Mouse (Mus musculus): ENCODE measurements around the gene Parvb.

Parvb gene

DNA sequence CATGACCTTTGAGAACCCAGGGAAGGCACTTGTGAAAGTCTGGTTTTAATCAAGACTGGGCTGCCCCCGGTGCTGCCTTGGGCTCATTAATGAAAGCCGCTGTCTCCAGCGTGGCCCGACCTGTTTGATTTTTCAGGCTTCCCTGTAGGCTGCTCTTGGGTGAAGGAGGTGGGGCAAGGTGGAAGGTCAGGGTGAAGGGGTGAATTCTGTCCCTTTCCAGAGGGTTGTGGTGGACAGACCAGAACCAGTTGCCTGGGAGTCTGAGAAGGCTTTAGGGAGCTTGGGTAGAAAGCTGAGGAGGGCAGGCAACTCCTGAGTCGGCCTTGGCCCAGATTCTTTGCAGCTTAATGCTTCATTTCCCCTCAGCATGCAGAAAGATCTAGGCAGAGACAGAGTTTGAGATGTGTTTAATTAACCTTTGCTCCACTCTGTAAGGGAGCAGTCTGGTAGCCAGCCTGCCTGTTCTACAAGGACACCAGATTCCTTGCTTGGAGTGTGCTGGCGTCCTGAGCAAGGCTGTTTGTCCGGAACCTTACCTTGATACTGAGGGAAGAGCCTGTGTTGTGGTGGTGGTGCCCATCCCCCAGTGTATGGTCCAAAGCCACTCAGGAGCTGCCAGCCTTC, 15.3 kb upstream of the Parvb start:
- DNase-seq (ENCODE audit: extremely low read depth, low read depth, low spot score) = no peak

GRCm38 (mm10) chr15:84217969-84218782, 13.7 kb upstream of the Parvb start:
- DNase-seq (ENCODE audit: extremely low read depth, low read depth, low spot score) = no peak

DNA sequence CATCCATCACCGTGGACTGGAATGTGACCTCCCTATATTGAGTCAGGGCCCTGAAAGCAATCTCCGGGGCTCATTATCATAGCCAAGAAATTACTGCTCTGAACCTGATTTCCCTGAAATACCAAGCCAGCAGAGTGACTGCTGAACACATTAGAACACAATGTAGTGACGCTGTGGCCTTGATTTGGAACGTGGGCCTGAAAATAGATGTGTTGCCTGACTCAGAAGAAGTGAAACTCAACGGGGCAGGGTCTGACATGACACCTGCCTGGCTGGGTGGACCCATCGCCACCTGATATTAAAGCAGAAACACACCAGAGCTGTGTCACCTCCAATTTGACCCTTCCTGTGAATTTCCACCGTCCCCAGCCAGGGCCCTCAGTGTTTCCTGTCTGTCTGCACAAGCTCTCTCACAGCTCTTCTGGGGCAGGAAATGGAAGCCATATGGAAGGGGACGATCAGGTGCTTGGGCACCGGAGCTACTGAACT, 13.0 kb upstream of the Parvb start:
- no peak for DNase-seq (ENCODE audit: extremely low read depth, low read depth, low spot score)

DNA sequence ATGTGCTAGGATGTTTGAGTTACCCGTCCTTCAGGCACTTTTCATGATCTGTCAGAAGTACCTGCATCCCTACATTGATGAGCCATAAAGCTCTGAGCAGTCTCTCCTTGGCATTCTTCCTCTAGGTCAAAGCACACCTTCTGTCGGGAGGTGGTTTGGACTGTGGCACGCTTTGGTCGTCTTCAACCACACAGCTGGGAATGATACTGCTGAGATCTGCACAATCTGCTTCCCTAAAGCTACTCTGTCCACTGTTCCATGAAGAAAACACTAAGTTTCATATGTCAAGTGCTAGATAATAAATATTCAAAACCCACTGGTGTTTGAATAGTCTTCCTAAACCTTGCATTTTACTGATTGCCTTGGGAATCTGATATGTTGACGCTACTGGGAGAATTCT, 10.3 kb upstream of the Parvb start:
- no peak for DNase-seq (ENCODE audit: extremely low read depth, low read depth, low spot score)

DNA sequence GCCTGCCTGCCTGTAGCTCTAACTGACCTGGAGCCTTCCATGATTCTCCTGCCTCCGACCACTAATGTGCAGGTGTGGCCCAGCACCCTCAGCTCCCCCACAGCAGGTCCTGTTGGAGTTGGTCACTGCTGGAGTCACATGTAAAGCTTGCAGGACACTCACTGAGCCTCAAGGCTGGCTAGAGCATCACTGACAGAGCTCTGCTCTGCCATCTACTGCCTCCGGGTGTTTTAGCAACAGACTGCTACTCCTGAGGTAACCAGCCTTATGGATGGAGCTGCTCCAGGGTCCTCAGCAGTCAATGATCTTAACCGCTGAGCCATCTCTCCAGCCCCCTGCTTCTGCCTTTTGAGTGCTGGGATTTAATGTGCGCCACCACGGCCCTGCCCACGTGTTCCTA, 8.4 kb upstream of the Parvb start:
- no peak for DNase-seq (ENCODE audit: extremely low read depth, low read depth, low spot score)

DNA sequence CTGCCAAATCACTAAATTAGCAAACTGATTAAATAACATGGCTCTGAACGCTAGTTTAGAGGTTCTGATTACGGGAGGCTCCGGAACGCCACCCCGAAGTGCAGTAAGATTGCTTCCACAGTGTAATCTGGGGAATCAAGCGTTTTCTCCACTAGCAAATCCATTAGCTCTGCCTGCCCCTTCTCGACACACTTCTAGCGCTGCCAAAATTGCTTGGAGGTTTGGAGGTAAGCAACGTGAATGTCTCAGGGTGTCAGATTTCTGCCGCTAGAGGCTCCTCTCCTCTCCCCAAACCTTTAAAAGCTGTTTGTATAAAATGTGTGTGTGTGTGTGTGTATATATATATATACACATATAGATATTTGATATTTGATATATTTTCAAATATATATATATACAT, 7.1 kb upstream of the Parvb start:
- no peak for DNase-seq (ENCODE audit: extremely low read depth, low read depth, low spot score)

DNA sequence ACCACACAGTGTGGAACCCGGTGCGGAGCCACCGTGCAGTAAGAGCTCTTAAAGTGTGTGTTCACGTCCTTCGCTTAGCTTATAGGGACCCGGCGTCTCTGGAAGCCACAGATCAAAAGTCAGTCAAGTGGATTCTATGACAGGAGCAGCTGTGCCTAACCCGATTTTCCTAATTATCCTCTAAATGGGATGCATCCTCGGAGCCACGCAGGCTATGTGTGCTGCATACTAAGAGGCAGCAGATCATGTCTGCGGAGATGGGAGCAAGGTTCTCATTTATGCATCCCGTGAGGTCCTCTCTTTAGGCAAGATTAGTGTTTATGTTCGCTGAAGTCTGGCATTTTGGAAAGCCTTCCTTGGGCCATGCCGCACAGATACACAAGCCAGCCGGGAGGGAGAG, 4.9 kb upstream of the Parvb start:
- DNase-seq (ENCODE audit: extremely low read depth, low read depth, low spot score) = no peak

DNA sequence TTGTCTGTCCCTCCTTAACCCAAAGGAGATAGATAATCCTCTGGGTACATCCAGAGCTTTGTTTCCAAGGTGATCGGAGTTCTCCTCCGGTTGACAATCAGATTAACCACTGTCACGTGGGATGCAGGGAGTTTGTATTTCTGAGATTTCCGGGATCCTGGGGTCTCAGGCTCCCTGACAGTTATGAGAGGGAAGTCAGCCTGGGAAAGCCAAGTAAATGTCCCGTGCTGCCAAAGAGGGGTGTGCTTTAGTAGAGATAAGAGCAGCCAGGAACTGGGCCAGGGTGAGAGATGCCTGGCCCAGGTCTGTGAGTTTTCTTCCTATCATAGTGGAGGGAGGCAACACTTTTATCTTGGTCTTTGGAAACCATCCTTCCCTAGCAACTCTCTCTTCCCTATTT, 1.2 kb upstream of the Parvb start:
- DNase-seq (ENCODE audit: extremely low read depth, low read depth, low spot score) = no peak

DNA sequence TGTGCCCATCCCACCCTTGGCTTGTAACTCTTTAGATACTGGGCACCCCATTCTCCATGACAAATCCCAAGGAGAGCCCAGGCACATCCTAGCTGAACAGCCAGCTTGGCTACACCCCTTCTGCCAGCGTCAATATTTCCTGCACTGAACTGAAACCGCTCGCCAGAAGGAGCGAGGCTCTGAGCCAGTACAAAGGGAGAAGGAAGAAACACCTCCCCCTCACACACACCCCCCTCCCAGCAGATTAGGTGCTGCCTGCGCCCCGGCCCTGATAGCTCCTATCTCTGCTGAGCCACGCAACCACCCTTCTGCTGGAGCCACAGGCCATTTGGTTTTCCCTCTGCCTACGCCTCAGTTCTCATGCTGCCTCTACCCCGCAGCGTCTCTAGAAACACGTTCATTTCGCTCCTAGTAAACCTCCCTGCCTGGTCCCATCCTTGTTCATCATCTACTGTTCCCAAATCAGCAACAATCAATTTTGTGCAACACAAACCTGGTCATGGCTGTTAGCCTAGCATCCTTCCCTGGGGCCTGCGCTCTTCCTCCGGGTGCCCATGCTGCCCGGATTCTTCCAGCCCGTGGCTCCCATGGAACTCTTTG, 630 bp upstream of the Parvb start:
- DNase-seq (ENCODE audit: extremely low read depth, low read depth, low spot score) = no peak

DNA sequence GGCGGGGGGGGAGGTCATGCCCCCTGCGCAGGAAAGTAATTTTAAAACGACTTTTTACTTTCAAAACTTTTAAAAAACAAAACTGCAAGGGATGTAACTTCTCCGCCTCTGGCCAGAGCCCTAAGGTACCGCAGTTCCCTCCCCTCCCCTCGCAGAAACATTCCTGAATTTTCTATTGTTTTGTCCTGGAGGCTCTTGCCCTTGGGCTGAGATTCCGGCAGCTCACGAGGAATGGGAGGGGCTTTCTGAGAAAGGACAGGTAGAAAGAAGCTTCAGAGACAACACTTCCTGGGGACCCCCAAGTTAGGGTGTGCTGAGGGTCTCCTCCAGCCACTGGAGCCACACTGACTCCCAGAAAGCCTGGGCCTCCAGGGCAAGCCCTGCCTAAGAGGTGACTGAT, 766 bp downstream of the Parvb start:
- no peak for DNase-seq (ENCODE audit: extremely low read depth, low read depth, low spot score)

GRCm38 (mm10) chr15:84234794-84235581, 3.1 kb downstream of the Parvb start:
- DNase-seq (ENCODE audit: extremely low read depth, low read depth, low spot score) = no peak

DNA sequence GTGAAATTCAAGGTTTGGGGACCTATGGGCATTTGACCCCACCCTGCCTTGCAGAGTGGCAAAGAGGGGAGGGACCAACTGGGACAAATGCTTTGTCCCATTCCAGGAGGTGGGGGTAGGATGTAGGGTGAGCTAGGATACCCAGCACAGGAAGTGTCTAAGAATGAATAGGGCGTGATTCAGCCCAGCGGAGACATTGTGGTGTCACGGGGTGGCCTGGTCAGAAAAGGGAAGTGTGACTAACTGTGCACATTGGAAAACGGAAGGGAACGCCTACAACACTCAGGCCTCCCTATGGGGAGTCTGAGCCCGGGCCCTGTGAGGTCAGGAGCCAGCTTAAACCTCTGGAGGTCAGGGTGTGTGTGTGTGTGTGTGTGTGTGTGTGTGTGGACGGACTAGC, 3.8 kb downstream of the Parvb start:
- DNase-seq (ENCODE audit: extremely low read depth, low read depth, low spot score) = no peak

GRCm38 (mm10) chr15:84238552-84238951, 6.7 kb downstream of the Parvb start:
- DNase-seq (ENCODE audit: extremely low read depth, low read depth, low spot score) = no peak

- no peak for DNase-seq (ENCODE audit: extremely low read depth, low read depth, low spot score)
Measured at GRCm38 (mm10) chr15:84238991-84239401, 7.2 kb downstream of the Parvb start.

DNA sequence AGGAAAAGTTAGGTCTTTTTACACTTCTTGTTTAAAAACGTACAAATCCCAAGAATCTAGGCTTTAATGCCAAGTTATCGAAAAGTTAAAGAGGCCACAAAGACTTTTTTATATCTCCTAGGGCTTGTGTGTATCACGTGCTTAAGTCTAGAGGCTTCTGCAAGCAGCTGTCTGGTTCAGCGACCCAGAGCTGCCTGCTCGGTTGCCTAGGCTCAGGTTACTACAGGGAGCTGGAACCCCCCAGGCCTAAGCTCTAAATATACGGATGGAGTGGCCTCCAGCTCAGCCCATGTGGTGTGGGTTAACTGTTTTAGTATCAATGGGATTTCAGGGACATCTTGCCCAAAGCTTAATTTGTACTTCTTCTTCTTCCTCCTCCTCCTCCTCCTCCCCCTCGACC, 9.7 kb downstream of the Parvb start:
- DNase-seq (ENCODE audit: extremely low read depth, low read depth, low spot score) = no peak

DNA sequence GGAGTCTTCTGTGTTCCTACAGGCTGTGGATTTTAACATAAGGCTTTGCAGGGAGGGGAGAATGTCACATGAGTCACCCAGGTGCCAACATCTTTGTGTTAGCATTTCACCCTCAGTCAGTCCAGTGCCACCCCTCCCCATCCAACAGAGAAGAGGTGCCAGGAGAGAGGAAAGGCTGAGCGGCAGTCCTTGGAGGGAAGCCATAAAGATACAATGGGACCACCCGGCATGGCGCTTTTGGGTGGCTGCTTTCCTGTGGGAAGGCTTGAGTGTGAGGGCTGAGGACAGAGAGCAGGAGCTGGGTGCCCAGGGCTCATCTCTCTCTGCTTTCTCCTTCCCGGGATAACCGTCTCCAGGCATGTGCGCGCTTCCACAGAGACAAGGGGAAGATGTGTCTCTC, 13.3 kb downstream of the Parvb start:
- no peak for DNase-seq (ENCODE audit: extremely low read depth, low read depth, low spot score)

DNA sequence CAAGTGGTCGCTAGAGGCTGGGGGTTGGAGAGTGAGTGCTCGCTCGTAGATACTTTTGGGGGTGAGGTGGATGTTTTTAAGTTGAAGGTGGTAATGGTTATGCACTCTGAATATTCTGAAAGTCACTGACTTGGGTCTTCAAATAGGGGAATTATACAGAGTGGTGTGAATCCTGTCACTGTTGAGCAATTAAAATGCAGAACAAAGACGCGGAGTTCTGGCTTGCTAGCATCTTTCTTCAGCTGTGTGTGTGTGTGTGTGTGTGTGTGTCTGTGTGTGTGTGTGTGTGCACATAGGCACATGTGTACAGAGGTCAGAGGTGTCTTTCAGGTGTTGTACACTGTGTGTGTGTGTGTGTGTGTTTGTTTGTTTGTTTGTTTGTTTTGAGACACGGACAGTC, 14.4 kb downstream of the Parvb start:
- DNase-seq (ENCODE audit: extremely low read depth, low read depth, low spot score) = no peak

GRCm38 (mm10) chr15:84247309-84247708, 15.5 kb downstream of the Parvb start:
- no peak for DNase-seq (ENCODE audit: extremely low read depth, low read depth, low spot score)

GRCm38 (mm10) chr15:84251227-84251626, 19.4 kb downstream of the Parvb start:
- DNase-seq (ENCODE audit: extremely low read depth, low read depth, low spot score) = no peak

DNA sequence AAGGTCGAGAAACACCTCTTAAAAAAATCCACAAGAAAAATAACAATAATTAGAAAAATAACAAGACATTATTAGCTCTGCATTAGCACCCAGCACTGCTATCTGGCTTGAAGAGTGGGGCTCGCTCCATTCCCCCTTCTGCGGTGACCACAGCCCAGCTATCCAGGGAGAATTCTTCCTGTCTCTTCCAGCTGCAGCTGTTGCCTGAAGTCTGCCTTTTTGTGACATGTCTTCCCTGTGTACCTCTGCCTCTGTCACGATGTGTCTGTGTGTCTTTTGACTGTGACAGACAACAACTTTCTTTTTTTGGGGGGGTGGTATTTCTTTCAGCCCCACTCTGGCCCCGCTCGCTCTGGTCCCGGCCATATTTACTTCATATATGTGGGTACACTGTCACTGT, 20.8 kb downstream of the Parvb start:
- no peak for DNase-seq (ENCODE audit: extremely low read depth, low read depth, low spot score)

GRCm38 (mm10) chr15:84253757-84254156, 21.9 kb downstream of the Parvb start:
- DNase-seq (ENCODE audit: extremely low read depth, low read depth, low spot score) = no peak
